Mouse (Mus musculus): Measurements from ENCODE around the gene Irf2bp1.

Irf2bp1 gene

DNA sequence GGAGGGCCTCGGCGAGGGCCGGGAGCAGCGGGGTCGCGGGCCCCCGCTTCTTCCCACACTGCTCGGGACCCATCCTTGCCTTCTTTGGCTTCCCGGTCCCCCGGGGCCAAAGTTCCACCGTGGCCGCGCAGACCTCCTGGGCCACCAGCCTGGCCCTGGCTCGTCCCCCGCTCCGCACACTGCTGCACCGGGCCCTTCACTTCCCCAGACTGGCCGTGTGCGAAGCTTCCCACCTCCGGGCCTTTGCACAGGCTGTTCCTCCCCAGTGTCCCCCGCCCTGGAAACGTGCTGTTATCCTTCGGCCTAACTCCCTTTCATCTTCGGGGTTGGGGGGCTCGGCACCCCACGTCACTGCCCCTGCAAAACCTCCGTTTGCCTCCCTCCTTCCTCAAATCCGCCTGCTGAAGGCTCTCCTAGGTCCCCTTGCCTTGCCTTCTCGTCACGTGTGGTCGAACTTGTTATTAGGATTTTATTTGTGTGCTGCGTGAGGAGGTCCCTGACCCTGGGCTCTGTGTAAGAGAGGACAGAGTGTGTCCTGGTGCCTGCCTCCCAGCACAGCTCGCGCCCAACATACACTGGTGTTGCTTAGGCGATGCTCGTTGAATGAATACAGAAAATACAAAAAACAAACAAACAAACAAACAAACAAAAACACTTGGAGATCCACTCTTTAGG, 20.9 kb downstream of the Irf2bp1 start:
- in situ Hi-C loops (cut with MboI, MseI), result loop anchor here (25.0 kb wide), 1 partner anchor 913 kb away; no protein-coding TSS in a partner anchor

DNA sequence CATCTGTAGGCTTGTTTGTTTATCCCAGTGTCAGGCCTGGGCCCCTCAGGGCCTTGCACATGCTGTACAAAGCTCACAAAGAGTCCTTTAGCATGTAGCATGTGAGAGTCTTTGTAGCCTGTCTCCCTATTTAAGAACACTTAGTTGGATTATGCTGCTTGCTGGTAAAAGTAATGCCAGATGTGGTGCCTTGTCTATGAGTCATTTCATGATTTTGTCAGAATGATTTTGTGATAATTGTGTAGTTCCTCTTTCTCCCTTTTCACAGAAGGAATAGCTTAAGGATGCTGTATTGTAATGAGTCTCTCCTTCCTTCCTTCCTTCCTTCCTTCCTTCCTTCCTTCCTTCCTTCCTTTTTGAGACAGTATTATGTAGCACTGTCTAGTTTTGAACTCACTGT, 24.2 kb downstream of the Irf2bp1 start:
- in situ Hi-C loops (cut with MboI, MseI), result no loop called here

DNA sequence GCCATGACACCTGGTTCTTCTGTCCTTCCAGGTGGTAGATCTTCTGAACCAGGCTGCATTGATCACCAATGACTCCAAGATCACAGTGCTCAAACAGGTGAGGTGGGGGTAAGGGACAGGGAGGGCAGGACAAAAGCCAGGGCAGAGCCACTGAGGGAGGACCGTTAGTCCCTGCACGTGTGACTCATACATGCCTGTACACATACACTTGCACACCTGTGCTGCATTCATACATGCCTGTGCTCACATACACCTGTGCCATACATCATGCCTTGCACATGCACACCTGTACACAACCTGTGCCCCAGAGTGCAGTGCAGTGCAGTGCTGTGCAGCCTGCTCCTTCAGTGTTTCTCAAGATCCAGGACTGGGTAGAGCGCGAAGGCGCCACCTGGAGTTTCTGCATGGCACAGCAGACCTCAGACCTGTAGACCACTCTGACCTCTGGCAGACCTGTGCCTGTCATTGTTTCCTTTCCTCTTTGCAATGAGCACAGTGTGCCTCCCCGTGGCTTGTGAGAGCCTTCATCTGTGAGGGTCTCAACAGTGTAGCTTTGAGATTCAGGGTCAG, 25.3 kb downstream of the Irf2bp1 start:
- in situ Hi-C loops (cut with MboI, MseI), result no loop called here

DNA sequence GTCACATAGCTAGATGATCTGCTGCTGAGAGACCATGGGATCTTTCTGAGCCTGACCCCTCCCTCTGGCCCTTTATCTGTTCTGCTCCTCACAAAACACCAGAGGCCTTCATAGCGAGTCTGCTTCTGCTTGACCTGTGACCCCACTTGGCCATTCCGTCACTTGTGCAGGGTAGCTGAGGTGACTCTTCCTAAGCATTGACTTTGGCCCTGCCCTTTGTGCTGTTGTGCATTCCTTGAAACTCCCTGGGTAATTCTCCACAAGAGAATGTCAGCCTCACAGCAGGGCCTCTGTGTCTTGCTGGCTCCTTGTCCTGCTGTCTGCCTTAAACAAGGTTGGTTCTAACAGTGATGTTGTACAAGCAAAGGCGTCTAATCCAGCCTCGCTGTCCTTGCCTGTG, 27.8 kb downstream of the Irf2bp1 start:
- in situ Hi-C loops (cut with MboI, MseI), result no loop called here

DNA sequence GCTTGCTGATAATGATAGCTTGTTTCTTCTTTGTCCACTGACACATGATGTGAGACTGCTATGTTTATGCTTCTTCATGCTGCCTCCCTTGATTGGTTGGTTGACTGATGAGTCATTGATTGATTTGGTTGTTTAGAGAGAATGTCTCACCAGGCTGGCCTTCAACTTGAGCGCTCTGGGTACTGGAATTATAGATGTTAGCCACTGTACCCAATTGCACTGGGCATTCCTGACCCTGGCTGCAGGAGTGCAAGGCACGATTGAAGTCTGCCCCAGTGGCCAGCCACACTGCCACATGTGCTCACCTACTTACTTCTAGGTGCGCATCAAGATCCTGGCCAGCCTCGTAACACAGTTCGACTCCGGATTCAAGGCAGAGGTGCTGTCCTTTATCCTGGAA, 40.8 kb downstream of the Irf2bp1 start:
- in situ Hi-C loops (cut with MboI, MseI), result no loop called here

DNA sequence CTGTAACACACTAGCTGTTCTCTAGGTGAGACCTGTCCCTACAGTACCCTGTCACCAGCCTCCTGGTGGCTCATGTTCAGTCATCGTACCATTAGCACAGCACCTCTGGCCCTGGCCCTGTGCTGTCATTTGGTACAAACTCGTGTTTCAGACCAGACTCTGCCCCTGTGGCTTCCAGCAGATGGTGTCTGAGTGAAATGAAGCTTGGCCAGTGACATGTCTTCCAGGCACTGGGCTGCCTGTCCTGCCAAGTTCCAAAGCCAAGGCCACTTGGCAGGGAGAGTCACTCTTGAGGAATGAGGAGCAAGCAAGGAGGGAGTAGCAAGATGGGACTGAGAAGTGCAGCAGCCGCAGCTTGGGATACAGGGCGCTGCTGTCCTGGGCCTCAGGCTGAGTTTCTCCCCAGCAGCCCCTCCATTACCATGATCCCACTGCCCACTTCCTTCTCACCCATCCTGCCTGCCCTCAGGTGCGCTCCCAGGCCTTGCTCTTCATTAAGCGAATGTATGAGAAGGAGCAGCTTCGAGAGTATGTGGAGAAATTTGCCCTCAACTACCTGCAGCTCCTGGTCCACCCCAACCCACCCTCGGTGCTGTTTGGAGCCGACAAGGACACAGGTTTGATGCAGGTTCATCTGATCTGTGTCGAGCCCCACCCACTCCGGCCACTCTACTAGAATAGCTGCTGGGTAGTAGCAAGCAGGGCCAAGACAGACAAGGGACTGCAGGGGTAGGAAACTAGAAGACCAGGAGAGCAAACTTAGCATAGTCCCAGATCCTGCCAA, 42.6 kb downstream of the Irf2bp1 start:
- in situ Hi-C loops (cut with MboI, MseI), result no loop called here

DNA sequence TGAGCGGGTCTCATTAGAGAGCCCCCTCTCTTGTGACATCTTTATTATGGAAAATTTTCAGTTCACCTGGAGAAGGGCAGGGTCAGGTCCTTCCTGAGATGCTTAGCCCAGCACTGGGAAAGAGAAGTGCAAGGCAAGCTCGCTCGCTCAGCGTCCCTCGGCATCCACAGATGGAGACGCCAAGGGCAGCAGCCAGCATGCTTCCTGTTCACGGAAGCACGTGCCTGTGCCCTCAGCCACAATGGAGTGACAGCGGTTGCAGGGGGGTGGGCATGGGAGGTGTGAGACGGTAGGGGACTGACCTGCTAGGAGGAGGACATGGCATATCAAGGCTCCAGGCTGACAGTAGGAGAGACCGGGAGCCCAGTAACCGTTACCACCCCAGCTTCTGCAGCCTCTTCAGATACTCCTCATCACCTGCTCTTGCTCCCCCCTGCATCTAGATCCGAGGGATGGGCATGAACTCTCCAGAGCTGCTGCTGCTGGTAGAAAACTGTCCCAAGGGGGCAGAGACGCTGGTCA, 44.2 kb downstream of the Irf2bp1 start:
- in situ Hi-C loops (cut with MboI, MseI), result no loop called here

DNA sequence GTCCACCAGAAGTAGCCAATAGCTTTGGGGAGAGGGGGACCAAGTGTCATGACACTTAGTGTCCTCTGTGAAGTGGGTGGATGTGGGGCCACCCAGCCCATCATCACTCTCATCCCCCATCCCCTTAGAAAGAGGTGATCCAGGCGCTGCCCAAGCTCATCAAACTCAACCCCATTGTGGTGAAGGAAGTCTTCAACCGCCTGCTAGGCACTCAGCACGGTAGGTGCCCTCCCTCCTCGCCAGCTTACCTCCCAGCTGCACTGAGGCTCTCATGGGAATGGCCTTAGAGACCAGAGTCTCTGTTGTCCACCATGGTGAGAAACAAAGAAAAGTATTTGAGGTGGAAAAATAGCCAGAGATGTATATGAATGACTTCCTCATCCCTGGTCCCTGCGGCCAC, 45.4 kb downstream of the Irf2bp1 start:
- in situ Hi-C loops (cut with MboI, MseI), result no loop called here

DNA sequence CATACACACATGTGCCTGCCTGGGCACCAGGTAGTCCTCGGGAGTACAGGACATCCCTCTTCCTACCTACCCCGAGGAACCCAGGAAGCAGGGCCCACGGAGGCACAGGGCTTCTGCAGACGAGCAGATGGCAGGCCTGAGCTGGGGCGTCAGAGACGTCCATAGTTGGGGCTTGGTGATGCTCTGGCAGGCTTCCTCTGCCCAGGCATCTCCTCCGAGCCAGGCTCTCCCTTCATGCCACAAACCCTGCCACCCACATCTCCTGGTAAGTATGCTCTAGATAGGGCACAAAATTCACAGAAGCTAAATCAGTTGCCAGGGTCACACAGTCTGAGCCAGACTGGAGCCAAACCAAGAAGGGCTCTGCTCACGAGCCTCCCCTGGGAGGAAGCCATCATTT, 46.3 kb downstream of the Irf2bp1 start:
- in situ Hi-C loops (cut with MboI, MseI), result no loop called here

DNA sequence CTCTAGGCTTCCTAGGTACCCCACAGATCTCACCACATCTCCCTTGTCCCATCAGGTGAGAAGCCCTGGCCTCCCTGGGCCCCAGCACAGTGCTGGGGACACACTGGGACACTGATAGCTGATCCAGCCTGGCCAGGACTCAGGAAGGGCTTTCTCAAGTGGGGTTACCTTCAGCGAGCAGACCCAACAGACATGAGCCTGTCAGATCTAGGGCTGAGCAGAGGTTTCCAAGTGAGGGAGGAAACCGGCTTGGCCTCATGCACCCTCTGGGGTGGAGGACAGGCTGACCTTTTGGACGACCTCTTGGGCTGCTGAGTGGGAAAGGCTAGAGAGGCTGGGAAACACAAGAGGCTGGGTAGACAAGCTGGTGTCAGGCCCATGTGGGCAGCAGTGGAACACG, 47.3 kb downstream of the Irf2bp1 start:
- in situ Hi-C loops (cut with MboI, MseI), result no loop called here

DNA sequence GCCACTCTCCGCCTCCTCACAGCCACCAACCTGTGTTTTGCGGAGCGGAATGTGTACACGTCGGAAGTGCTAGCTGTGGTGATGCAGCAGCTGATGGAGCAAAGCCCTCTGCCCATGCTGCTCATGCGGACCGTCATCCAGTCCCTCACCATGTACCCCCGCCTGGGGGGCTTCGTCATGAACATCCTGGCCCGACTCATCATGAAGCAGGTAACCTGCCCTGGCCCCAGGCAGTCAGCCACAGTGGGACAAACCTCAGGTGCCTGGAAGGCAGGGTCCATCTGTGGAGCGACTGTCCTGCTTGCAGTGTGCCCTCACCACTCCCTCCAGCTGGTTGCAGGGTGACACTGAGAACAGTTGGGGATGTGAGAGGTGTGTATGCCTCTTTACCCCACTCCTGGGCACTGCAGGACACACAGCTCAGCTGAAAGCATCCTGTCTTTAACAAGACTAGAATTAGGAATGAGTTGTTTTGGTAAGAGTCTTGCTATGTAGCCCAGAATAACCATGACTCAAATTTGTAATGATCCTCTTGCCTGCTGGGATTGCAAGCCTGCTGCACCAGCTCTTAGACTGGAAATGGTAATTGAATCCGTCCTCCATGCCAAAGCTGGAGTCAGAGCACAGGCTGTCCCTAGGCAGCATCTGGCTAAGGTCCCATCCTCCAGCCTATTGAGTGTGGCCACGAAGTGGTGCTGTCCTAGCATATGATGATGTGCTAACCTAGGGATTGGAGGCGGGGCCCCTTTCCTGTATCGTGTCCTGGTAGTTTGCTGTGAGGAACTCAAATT, 48.7 kb downstream of the Irf2bp1 start:
- in situ Hi-C loops (cut with MboI, MseI), result no loop called here

DNA sequence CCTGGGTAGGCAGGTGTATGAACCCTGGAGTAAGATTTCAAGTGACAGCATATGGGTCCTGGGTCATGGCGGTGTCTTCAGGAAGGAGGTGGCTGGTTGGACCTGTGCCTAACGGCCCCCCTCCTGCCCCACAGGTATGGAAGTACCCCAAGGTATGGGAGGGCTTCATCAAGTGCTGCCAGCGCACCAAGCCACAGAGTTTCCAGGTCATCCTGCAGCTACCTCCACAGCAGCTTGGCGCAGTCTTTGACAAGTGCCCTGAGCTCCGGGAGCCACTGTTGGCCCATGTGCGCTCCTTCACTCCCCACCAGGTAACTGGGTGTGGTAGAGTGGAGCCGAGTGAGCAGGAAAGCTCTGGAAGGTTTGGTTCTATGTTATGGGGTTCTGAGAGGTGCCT, 49.3 kb downstream of the Irf2bp1 start:
- in situ Hi-C loops (cut with MboI, MseI), result no loop called here

DNA sequence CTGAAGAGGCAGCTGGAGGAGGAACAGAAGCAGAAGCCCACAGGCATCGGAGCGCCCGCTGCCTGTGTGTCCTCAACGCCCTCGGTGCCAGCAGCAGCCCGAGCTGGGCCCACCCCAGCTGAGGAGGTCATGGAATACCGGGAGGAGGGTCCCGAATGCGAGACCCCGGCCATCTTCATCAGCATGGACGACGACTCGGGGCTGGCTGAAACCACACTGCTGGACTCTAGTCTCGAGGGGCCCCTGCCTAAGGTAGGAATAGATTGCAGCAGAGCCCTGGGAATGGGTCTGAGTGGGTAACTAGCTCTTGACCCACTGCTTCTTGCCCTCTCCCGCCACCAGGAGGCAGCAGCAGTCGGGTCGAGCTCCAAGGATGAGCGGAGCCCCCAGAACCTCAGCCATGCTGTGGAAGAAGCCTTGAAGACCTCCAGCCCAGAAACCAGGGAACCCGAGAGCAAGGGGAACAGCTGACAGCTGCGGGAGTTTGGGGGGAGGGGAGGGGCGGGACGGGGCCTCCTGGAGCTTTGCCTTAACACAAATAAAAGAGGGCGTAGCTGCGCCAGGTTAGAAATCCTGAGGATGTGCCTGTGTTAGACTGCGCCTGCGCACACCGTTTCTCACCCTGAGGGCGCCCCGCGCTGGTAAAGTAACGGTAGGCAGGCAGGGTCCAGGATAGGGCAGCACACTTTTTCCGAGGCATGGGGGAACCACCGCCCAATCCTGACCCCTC, 50.4 kb downstream of the Irf2bp1 start, which contains the start of gene Rsph6a:
Rsph6a (plus strand) TSS at position 644 of the 730 bp plus-strand sequence.
- in situ Hi-C loops (cut with MboI, MseI), result no loop called here

DNA sequence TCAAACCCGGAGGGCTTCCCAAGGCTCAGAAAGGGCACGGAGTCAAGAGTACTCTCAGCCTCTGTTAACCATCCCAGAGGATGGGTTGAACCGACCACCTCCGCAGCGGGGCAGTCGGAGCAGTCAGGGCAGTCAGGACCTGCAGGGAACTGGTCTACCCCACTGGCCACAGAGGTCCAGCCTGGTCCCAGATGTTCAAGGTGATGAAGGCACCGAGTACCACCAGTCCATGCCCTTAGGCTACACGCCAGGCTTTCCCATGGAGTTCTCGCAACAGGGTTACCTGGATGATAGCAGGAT, 50.9 kb downstream of the Irf2bp1 start:
- in situ Hi-C loops (cut with MboI, MseI), result no loop called here

DNA sequence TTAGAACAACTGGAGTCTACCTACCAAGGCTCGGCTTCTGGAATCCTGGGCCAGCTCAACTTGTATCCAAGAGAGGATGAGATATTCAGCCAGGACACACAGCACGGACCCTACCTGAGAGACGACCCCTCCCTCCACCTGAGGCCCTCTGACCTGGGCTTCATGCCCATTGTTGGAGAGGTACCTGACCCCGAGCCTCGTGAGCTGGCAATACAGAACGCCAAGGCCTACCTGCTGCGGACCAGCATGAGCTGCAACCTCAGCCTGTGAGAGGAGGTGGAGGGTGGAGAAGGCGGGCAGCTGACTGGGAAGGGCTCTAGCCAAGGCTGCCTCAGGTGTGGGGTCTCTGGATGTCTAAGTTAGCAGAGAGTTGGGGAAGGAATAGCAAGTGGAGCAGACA, 51.3 kb downstream of the Irf2bp1 start:
- in situ Hi-C loops (cut with MboI, MseI), result no loop called here

All from T-helper 2 cell (primary cell).